Mouse (Mus musculus) midbrain, embryonic 13.5 days (tissue): Measurements from ENCODE around the gene Ispd. TPM values are rescaled to one million over a fixed set of nuclear protein-coding genes. Genes with fewer than 3 reads are reported as not detected.

ENCODE experiments used
- ATAC-seq: fragments of 200-750 bp; cut with Nextera tagmentation; 2 replicates; pipeline ENCODE4 v1.8.0; 2017; ENCODE audit warnings: mild to moderate bottlenecking, moderate TSS enrichment, moderate library complexity
- H3K27ac ChIP-seq: fragments of 300-500 bp; sonication (generic); 2 replicates; pipeline ENCODE4 v1.5.1; 2015; ENCODE audit warnings: inconsistent platforms, mild to moderate bottlenecking, moderate library complexity
- H3K27me3 ChIP-seq: fragments of 300-500 bp; sonication (generic); 2 replicates; pipeline ENCODE4 v1.6.1; 2015; ENCODE audit warnings: mild to moderate bottlenecking, inconsistent platforms
- H3K36me3 ChIP-seq: fragments of 300-500 bp; sonication (generic); 2 replicates; pipeline ENCODE4 v1.6.1; 2015; ENCODE audit warnings: mild to moderate bottlenecking, inconsistent platforms
- H3K4me1 ChIP-seq: fragments of 300-500 bp; sonication (generic); replicated peaks from 2 replicates; pipeline ENCODE4 v1.6.1; 2015; ENCODE audit warnings: inconsistent platforms
- H3K4me2 ChIP-seq: fragments of 300-500 bp; sonication (generic); replicated peaks from 2 replicates; pipeline ENCODE4 v1.6.1; 2015; ENCODE audit warnings: moderate library complexity, mild to moderate bottlenecking, inconsistent platforms
- H3K4me3 ChIP-seq: fragments of 300-500 bp; sonication (generic); replicated peaks from 2 replicates; pipeline ENCODE4 v1.5.1; 2015; ENCODE audit warnings: mild to moderate bottlenecking, inconsistent platforms
- H3K9ac ChIP-seq: fragments of 300-500 bp; sonication (generic); replicated peaks from 2 replicates; pipeline ENCODE4 v1.6.1; 2015; ENCODE audit warnings: mild to moderate bottlenecking, inconsistent platforms
- H3K9me3 ChIP-seq: fragments of 300-500 bp; sonication (generic); 2 replicates; pipeline ENCODE4 v1.6.1; 2016; ENCODE audit warnings: mild to moderate bottlenecking, inconsistent platforms
- WGBS: fragments of 180-500 bp; shearing (Covaris S2); methylation state at CpG from one replicate; pipeline ENCODE4 v1.1.7; 2015; 5-methylcytosine and 5-hydroxymethylcytosine counted together
- polyA plus RNA-seq: library from polyadenylated mRNA; unstranded; fragments of >200 nt; fragmentation: Nextera tagmentation; extraction: Ambion mirVana; gene quantifications from 2 replicates; pipeline ENCODE4 v1.2.1, GENCODE M21; 2015

Ispd gene
- polyA plus RNA-seq, 1 experiment from 2014 or later = 10.9 TPM

- ATAC-seq = no peak
- H3K4me3 ChIP-seq = no peak overlapping the region
- no peaks in the 10 kb centered on the region for H3K9me3 ChIP-seq
- no peaks in the 10 kb centered on the region for H3K4me1 ChIP-seq
- no peaks in the 10 kb centered on the region for H3K36me3 ChIP-seq
- H3K4me2 ChIP-seq = no peak overlapping the region
- H3K27me3 ChIP-seq = no peaks in the 10 kb centered on the region
- WGBS = 83% methylated on average over 7 of the region's 7 CpGs
- no peak overlapping the region for H3K27ac ChIP-seq
- no peak overlapping the region for H3K9ac ChIP-seq
Observed at GRCm38 (mm10) chr12:36621960-36622736, 240.9 kb downstream of the Ispd start.

GRCm38 (mm10) chr12:36627204-36627603 lies 246.0 kb downstream of the Ispd start:
- Histone ChIP-seq H3K9me3 (no peaks in the 10 kb centered on the region), H3K9ac (no peak overlapping the region), H3K27ac (no peak overlapping the region), H3K27me3 (no peaks in the 10 kb centered on the region), H3K4me1 (no peaks in the 10 kb centered on the region), H3K4me2 (no peak overlapping the region), H3K4me3 (no peak overlapping the region), H3K36me3 (no peaks in the 10 kb centered on the region)
- no peak for ATAC-seq

- H3K9ac ChIP-seq = no peak overlapping the region
- H3K4me1 ChIP-seq = no peaks in the 10 kb centered on the region
- no peaks in the 10 kb centered on the region for H3K36me3 ChIP-seq
- no peak overlapping the region for H3K4me2 ChIP-seq
- no peak overlapping the region for H3K4me3 ChIP-seq
- H3K27ac ChIP-seq = no peak overlapping the region
- H3K27me3 ChIP-seq = no peaks in the 10 kb centered on the region
- no peak for ATAC-seq
- 86% methylated on average over 1 of the region's 1 CpGs for WGBS
- no peaks in the 10 kb centered on the region for H3K9me3 ChIP-seq
Observed at GRCm38 (mm10) chr12:36632427-36632826, 251.2 kb downstream of the Ispd start.

GRCm38 (mm10) chr12:36647514-36647913 lies 266.3 kb downstream of the Ispd start:
- Histone ChIP-seq H3K27me3 (no peaks in the 10 kb centered on the region), H3K9me3 (no peaks in the 10 kb centered on the region), H3K27ac (no peak overlapping the region), H3K4me2 (no peak overlapping the region), H3K9ac (no peak overlapping the region), H3K4me3 (no peak overlapping the region), H3K36me3 (no peaks in the 10 kb centered on the region), H3K4me1 (no peaks in the 10 kb centered on the region)
- WGBS = 90% methylated on average over 4 of the region's 4 CpGs
- no peak for ATAC-seq

GRCm38 (mm10) chr12:36662496-36662895 lies 281.2 kb downstream of the Ispd start:
- Histone ChIP-seq H3K9me3 (no peaks in the 10 kb centered on the region), H3K36me3 (no peaks in the 10 kb centered on the region), H3K4me2 (no peak overlapping the region), H3K9ac (no peak overlapping the region), H3K4me1 (peaks cover 13% of the 10 kb centered on the region), H3K4me3 (no peak overlapping the region), H3K27me3 (no peaks in the 10 kb centered on the region), H3K27ac (no peak overlapping the region)
- no peak for ATAC-seq
- WGBS = 92% methylated on average over 7 of the region's 7 CpGs

GRCm38 (mm10) chr12:36664783-36665182 lies 283.5 kb downstream of the Ispd start:
- Histone ChIP-seq H3K4me2 (no peak overlapping the region), H3K9me3 (no peaks in the 10 kb centered on the region), H3K36me3 (no peaks in the 10 kb centered on the region), H3K27ac (no peak overlapping the region), H3K9ac (no peak overlapping the region), H3K4me3 (no peak overlapping the region), H3K27me3 (no peaks in the 10 kb centered on the region), H3K4me1 (peaks cover 14% of the 10 kb centered on the region)
- 0 out of 2 replicates have a peak, but pooled peaks have one; percentile 50 for ATAC-seq
- WGBS = 46% methylated on average over 3 of the region's 3 CpGs

GRCm38 (mm10) chr12:36666771-36667170 lies 285.5 kb downstream of the Ispd start:
- Histone ChIP-seq H3K4me3 (no peak overlapping the region), H3K9ac (no peak overlapping the region), H3K9me3 (no peaks in the 10 kb centered on the region), H3K4me2 (no peak overlapping the region), H3K27ac (peak overlapping the region; percentile 76), H3K4me1 (peaks cover 14% of the 10 kb centered on the region), H3K36me3 (no peaks in the 10 kb centered on the region), H3K27me3 (no peaks in the 10 kb centered on the region)
- ATAC-seq = peak; percentile 62
- WGBS = 26% methylated on average over 6 of the region's 6 CpGs

GRCm38 (mm10) chr12:36670164-36670908 lies 289.1 kb downstream of the Ispd start:
- peak; percentile 55 for ATAC-seq
- no peaks in the 10 kb centered on the region for H3K36me3 ChIP-seq
- H3K27me3 ChIP-seq = no peaks in the 10 kb centered on the region
- no peak overlapping the region for H3K4me3 ChIP-seq
- no peak overlapping the region for H3K27ac ChIP-seq
- no peak overlapping the region for H3K4me2 ChIP-seq
- H3K9me3 ChIP-seq = no peaks in the 10 kb centered on the region
- H3K9ac ChIP-seq = no peak overlapping the region
- 80% methylated on average over 5 of the region's 5 CpGs for WGBS
- H3K4me1 ChIP-seq = peaks cover 11% of the 10 kb centered on the region

- Histone ChIP-seq H3K27ac (no peak overlapping the region), H3K4me1 (peaks cover 11% of the 10 kb centered on the region), H3K4me2 (no peak overlapping the region), H3K27me3 (no peaks in the 10 kb centered on the region), H3K9me3 (no peaks in the 10 kb centered on the region), H3K9ac (no peak overlapping the region), H3K4me3 (no peak overlapping the region), H3K36me3 (no peaks in the 10 kb centered on the region)
- ATAC-seq = peak; percentile 31
- 43% methylated on average over 10 of the region's 10 CpGs for WGBS
Observed at GRCm38 (mm10) chr12:36670915-36671579, 289.8 kb downstream of the Ispd start.

- ATAC-seq = no peak
- Histone ChIP-seq H3K36me3 (no peaks in the 10 kb centered on the region), H3K4me3 (no peak overlapping the region), H3K27ac (no peak overlapping the region), H3K4me2 (no peak overlapping the region), H3K4me1 (no peaks in the 10 kb centered on the region), H3K9ac (no peak overlapping the region), H3K9me3 (no peaks in the 10 kb centered on the region), H3K27me3 (no peaks in the 10 kb centered on the region)
- whole genome bisulfite sequencing = 57% methylated on average over 2 of the region's 2 CpGs
Observed at GRCm38 (mm10) chr12:36674481-36674880, 293.2 kb downstream of the Ispd start.

GRCm38 (mm10) chr12:36678220-36678619 lies 297.0 kb downstream of the Ispd start:
- Histone ChIP-seq H3K4me3 (no peak overlapping the region), H3K9ac (no peak overlapping the region), H3K9me3 (no peaks in the 10 kb centered on the region), H3K4me1 (no peaks in the 10 kb centered on the region), H3K4me2 (no peak overlapping the region), H3K36me3 (no peaks in the 10 kb centered on the region), H3K27me3 (no peaks in the 10 kb centered on the region), H3K27ac (no peak overlapping the region)
- ATAC-seq = no peak
- WGBS = 94% methylated on average over 4 of the region's 4 CpGs

- no peaks in the 10 kb centered on the region for H3K27me3 ChIP-seq
- H3K4me1 ChIP-seq = no peaks in the 10 kb centered on the region
- 59% methylated on average over 2 of the region's 2 CpGs for WGBS
- no peak overlapping the region for H3K4me2 ChIP-seq
- H3K36me3 ChIP-seq = no peaks in the 10 kb centered on the region
- no peak overlapping the region for H3K9ac ChIP-seq
- ATAC-seq = no peak
- no peak overlapping the region for H3K27ac ChIP-seq
- no peaks in the 10 kb centered on the region for H3K9me3 ChIP-seq
- no peak overlapping the region for H3K4me3 ChIP-seq
Observed at GRCm38 (mm10) chr12:36680883-36681505, 299.7 kb downstream of the Ispd start.
